Mouse (Mus musculus) gastrocnemius, postnatal 4 days (tissue): Measurements from ENCODE around the gene Fam227a. TPM values are rescaled to one million over a fixed set of nuclear protein-coding genes. Genes with fewer than 3 reads are reported as not detected.

ENCODE experiments used
- DNase-seq, 2 experiments: peaks; one replicate each; pipeline ENCODE4 v3.0.0; 2021 to 2022; ENCODE audit warnings: low spot score in 2 of 2, mixed read lengths in 2 of 2
- microRNA-seq: library from miRNA; unstranded; fragments of <30 nt; microRNA quantifications from one replicate; pipeline ENCODE4 v1.2.0, GENCODE M21; 2021
- total RNA-seq, 2 experiments: library from RNA; stranded (reverse); gene quantifications; 2 replicates each; pipeline ENCODE4 v1.2.3; 2021

Gene Fam227a
- total RNA-seq, 2 experiments from 2014 or later, result 1.7 to 2.1 TPM

- DNase-seq, result no peak
Measured at GRCm38 (mm10) chr15:79617135-79617534, 41.6 kb downstream of the Fam227a start.

- DNase-seq, result no peak
Measured at GRCm38 (mm10) chr15:79616729-79617128, 42.0 kb downstream of the Fam227a start.

- DNase-seq, result no peak
Measured at GRCm38 (mm10) chr15:79615501-79615900, 43.3 kb downstream of the Fam227a start.

- no peak for DNase-seq
Measured at GRCm38 (mm10) chr15:79609226-79609625, 49.5 kb downstream of the Fam227a start.

- DNase-seq, result no peak
Measured at GRCm38 (mm10) chr15:79608214-79608613, 50.5 kb downstream of the Fam227a start.

GRCm38 (mm10) chr15:79607757-79608156 is 51.0 kb downstream of the Fam227a start:
- DNase-seq, result no peak

- DNase-seq, result no peak
Measured at GRCm38 (mm10) chr15:79606161-79606560, 52.6 kb downstream of the Fam227a start.

GRCm38 (mm10) chr15:79604990-79605665 is 53.6 kb downstream of the Fam227a start, which contains the start of gene Dmc1:
Gene Dmc1 (minus strand): TSS chr15:79605109.
- peak; percentile 43 to 64 for DNase-seq

GRCm38 (mm10) chr15:79600176-79600575 is 58.6 kb downstream of the Fam227a start:
- DNase-seq, result no peak

GRCm38 (mm10) chr15:79598715-79599114 is 60.0 kb downstream of the Fam227a start:
- no peak for DNase-seq

- DNase-seq, result no peak
Measured at GRCm38 (mm10) chr15:79581581-79581980, 77.2 kb downstream of the Fam227a start.

- DNase-seq, result no peak
Measured at GRCm38 (mm10) chr15:79577671-79578426, 80.9 kb downstream of the Fam227a start.

- no peak for DNase-seq
Measured at GRCm38 (mm10) chr15:79576947-79577346, 81.8 kb downstream of the Fam227a start.

GRCm38 (mm10) chr15:79575543-79576222 is 83.1 kb downstream of the Fam227a start:
- DNase-seq, result no peak

- no peak for DNase-seq
Measured at GRCm38 (mm10) chr15:79562417-79562816, 96.3 kb downstream of the Fam227a start.

- DNase-seq, result no peak
Measured at GRCm38 (mm10) chr15:79559649-79560048, 99.1 kb downstream of the Fam227a start.

Small RNA genes lying within 50 kb of the gene (microRNA-seq; reads per million reads assigned to microRNA genes)
- gene Gm27903, result not detected

Other genes starting within 250 kb of the Fam227a start
- gene Csnk1e, start 203.4 kb downstream of the Fam227a start, total RNA-seq, result 10 to 100 TPM; 81.1 to 89.2 TPM
- gene Kcnj4, start 153.7 kb downstream of the Fam227a start, total RNA-seq, result under 1 TPM in 1 of 2 experiments, not detected in 1; 0.13 TPM
- 10 to 100 TPM; 49.1 to 55.1 TPM for gene Kdelr3, start 142.5 kb downstream of the Fam227a start, total RNA-seq
- gene Ddx17, start 112.2 kb downstream of the Fam227a start, total RNA-seq, result 100 to 1,000 TPM; 210 to 254 TPM
- gene Dmc1, start 53.8 kb downstream of the Fam227a start, total RNA-seq, result 1 to 10 TPM; 1.7 to 3.6 TPM
- 10 to 100 TPM; 29.9 to 32.1 TPM for gene Cby1, start 243 bp upstream of the Fam227a start, total RNA-seq
- gene Tomm22, start 11.9 kb upstream of the Fam227a start, total RNA-seq, result 100 to 1,000 TPM; 110 to 114 TPM
- 10 to 100 TPM; 16.6 to 17.4 TPM for gene Josd1, start 29.0 kb upstream of the Fam227a start, total RNA-seq
- 10 to 100 TPM; 20.7 to 22.5 TPM for gene Gtpbp1, start 31.9 kb upstream of the Fam227a start, total RNA-seq
- gene Sun2, start 83.6 kb upstream of the Fam227a start, total RNA-seq, result 10 to 100 TPM; 60.4 to 61.3 TPM
- 10 to 100 TPM; 19.0 to 19.2 TPM for gene Dnal4, start 118.9 kb upstream of the Fam227a start, total RNA-seq
- 1 to 10 TPM; 7.7 to 8.2 TPM for gene Nptxr, start 145.8 kb upstream of the Fam227a start, total RNA-seq
- 1 to 10 TPM; 1.3 to 1.5 TPM for gene Npcd, start 175.3 kb upstream of the Fam227a start, total RNA-seq
- gene Cbx6, start 175.7 kb upstream of the Fam227a start, total RNA-seq, result 10 to 100 TPM; 58.9 to 59.7 TPM
- gene Apobec3, start 232.7 kb upstream of the Fam227a start, total RNA-seq, result 10 to 100 TPM; 10.2 to 13.4 TPM